Mouse (Mus musculus) lung, postnatal 0 days (tissue): ENCODE measurements at regions not wholly inside any gene's neighbourhood (a gene's known extent, or its start where the extent isn't known, plus 50 kb on each side); places are given as distances from the start of the nearest gene placed in this dataset.
A peak's percentile ranks its signal among the peaks of the same experiment; 100 is the strongest.

Source experiments
- CTCF ChIP-seq: IDR thresholded peaks from 2 replicates; pipeline ENCODE4 v1.5.1; 2016; ENCODE audit warnings: antibody characterized with exemption, mild to moderate bottlenecking
- EP300 ChIP-seq: IDR thresholded peaks from 2 replicates; pipeline ENCODE4 v1.6.1; 2016; ENCODE audit warnings: antibody characterized with exemption, mild to moderate bottlenecking, control low read depth

GRCm38 (mm10) chr11:27753212-27753912, 586.3 kb downstream of the Gm6685 start:
- TF ChIP-seq CTCF = peak; percentile 60
- no peak for TF ChIP-seq EP300
